Mouse (Mus musculus) kidney, embryonic 15.5 days (tissue): ENCODE results near the gene Tmem17. TPM values are rescaled to one million over a fixed set of nuclear protein-coding genes. Genes with fewer than 3 reads are reported as not detected.

Source experiments
- ATAC-seq: fragments of 200-750 bp; cut with Nextera tagmentation; replicated peaks from 2 replicates; pipeline ENCODE4 v1.8.0; 2017; ENCODE audit warnings: moderate TSS enrichment; ENCODE audit not compliant: low FRiP score
- H3K27ac ChIP-seq: fragments of 300-500 bp; sonication (generic); 2 replicates; pipeline ENCODE4 v1.5.1; 2015; ENCODE audit warnings: mild to moderate bottlenecking, inconsistent platforms
- H3K27me3 ChIP-seq: fragments of 300-500 bp; sonication (generic); 2 replicates; pipeline ENCODE4 v1.6.1; 2015; ENCODE audit warnings: inconsistent platforms
- H3K36me3 ChIP-seq: fragments of 300-500 bp; sonication (generic); 2 replicates; pipeline ENCODE4 v1.6.1; 2015; ENCODE audit warnings: inconsistent platforms
- H3K4me1 ChIP-seq: fragments of 300-500 bp; sonication (generic); 2 replicates; pipeline ENCODE4 v1.6.1; 2015; ENCODE audit warnings: inconsistent platforms
- H3K4me2 ChIP-seq: fragments of 300-500 bp; sonication (generic); 2 replicates; pipeline ENCODE4 v1.6.1; 2015; ENCODE audit warnings: moderate library complexity, mild to moderate bottlenecking, inconsistent platforms
- H3K4me3 ChIP-seq: fragments of 300-500 bp; sonication (generic); replicated peaks from 2 replicates; pipeline ENCODE4 v1.5.1; 2015; ENCODE audit warnings: mild to moderate bottlenecking, inconsistent platforms
- H3K9ac ChIP-seq: fragments of 300-500 bp; sonication (generic); 2 replicates; pipeline ENCODE4 v1.6.1; 2015; ENCODE audit warnings: mild to moderate bottlenecking, inconsistent platforms
- H3K9me3 ChIP-seq: fragments of 300-500 bp; sonication (generic); replicated peaks from 2 replicates; pipeline ENCODE4 v1.6.1; 2016; ENCODE audit warnings: inconsistent platforms
- WGBS: fragments of 180-500 bp; shearing (Covaris S2); methylation state at CpG from one replicate; pipeline ENCODE4 v1.1.7; 2015; ENCODE audit warnings: mixed read lengths; 5-methylcytosine and 5-hydroxymethylcytosine counted together
- polyA plus RNA-seq: library from polyadenylated mRNA; unstranded; fragments of >200 nt; fragmentation: Nextera tagmentation; extraction: Ambion mirVana; gene quantifications from 2 replicates; pipeline ENCODE4 v1.2.1, GENCODE M21; 2015

Gene Tmem17
- polyA plus RNA-seq, 1 experiment from 2014 or later = 15.8 TPM

- no peaks in the 10 kb centered on the region; the same call in 1 of the 2 replicates for H3K9me3 ChIP-seq
- 87% methylated on average over 6 of the region's 6 CpGs for WGBS
- ATAC-seq = no peak
Observed at GRCm38 (mm10) chr11:22518445-22518844, 6.6 kb downstream of the Tmem17 start.

GRCm38 (mm10) chr11:22520251-22520650, 8.4 kb downstream of the Tmem17 start:
- Histone ChIP-seq H3K36me3 (peaks cover 22% of the 10 kb centered on the region; the same call in 1 of the 2 replicates), H3K27ac (no peak overlapping the region), H3K4me2 (no peak overlapping the region), H3K9ac (no peak overlapping the region), H3K9me3 (no peaks in the 10 kb centered on the region; the same call in 1 of the 2 replicates), H3K27me3 (no peaks in the 10 kb centered on the region), H3K4me3 (no peak overlapping the region), H3K4me1 (no peaks in the 10 kb centered on the region)
- ATAC-seq = no peak
- WGBS = 94% methylated on average over 4 of the region's 4 CpGs

More at GRCm38 (mm10) chr11:22518445-22518844, 6.6 kb downstream of the Tmem17 start:
- Histone ChIP-seq H3K4me1 (no peaks in the 10 kb centered on the region), H3K27ac (no peak overlapping the region), H3K4me3 (no peak overlapping the region), H3K27me3 (no peaks in the 10 kb centered on the region), H3K4me2 (no peak overlapping the region), H3K36me3 (peaks cover 22% of the 10 kb centered on the region; the same call in 1 of the 2 replicates), H3K9ac (no peak overlapping the region)

GRCm38 (mm10) chr11:22524606-22525005, 12.7 kb downstream of the Tmem17 start:
- WGBS = 96% methylated on average over 1 of the region's 1 CpGs

GRCm38 (mm10) chr11:22540600-22540999, 28.7 kb downstream of the Tmem17 start:
- Histone ChIP-seq H3K9ac (no peak overlapping the region), H3K27ac (no peak overlapping the region), H3K27me3 (no peaks in the 10 kb centered on the region), H3K4me3 (no peak overlapping the region), H3K36me3 (no peaks in the 10 kb centered on the region), H3K9me3 (no peaks in the 10 kb centered on the region), H3K4me1 (no peaks in the 10 kb centered on the region), H3K4me2 (no peak overlapping the region)
- WGBS = 62% methylated on average over 1 of the region's 1 CpGs
- ATAC-seq = no peak

More at GRCm38 (mm10) chr11:22524606-22525005, 12.7 kb downstream of the Tmem17 start:
- no peak overlapping the region for H3K9ac ChIP-seq
- H3K4me2 ChIP-seq = no peak overlapping the region
- H3K4me1 ChIP-seq = no peaks in the 10 kb centered on the region
- peaks cover 5% of the 10 kb centered on the region; the same call in 1 of the 2 replicates for H3K36me3 ChIP-seq
- H3K27me3 ChIP-seq = no peaks in the 10 kb centered on the region
- no peaks in the 10 kb centered on the region; the same call in 1 of the 2 replicates for H3K9me3 ChIP-seq
- ATAC-seq = no peak
- no peak overlapping the region for H3K4me3 ChIP-seq
- H3K27ac ChIP-seq = no peak overlapping the region

GRCm38 (mm10) chr11:22560061-22560460, 48.2 kb downstream of the Tmem17 start:
- Histone ChIP-seq H3K9ac (no peak overlapping the region), H3K27ac (peak overlapping the region; percentile 32; the same call in 1 of the 2 replicates), H3K4me1 (peaks cover 16% of the 10 kb centered on the region), H3K4me2 (no peak overlapping the region), H3K4me3 (no peak overlapping the region), H3K9me3 (no peaks in the 10 kb centered on the region), H3K27me3 (no peaks in the 10 kb centered on the region), H3K36me3 (no peaks in the 10 kb centered on the region)
- 0 out of 2 replicates have a peak, but pooled peaks have one; percentile 43 for ATAC-seq
- 38% methylated on average over 1 of the region's 1 CpGs for WGBS

- WGBS = 36% methylated on average over 6 of the region's 6 CpGs
- H3K4me2 ChIP-seq = no peak overlapping the region
- H3K9me3 ChIP-seq = no peaks in the 10 kb centered on the region
- 0 out of 2 replicates have a peak, but pooled peaks have one; percentile 41 for ATAC-seq
- peaks cover 16% of the 10 kb centered on the region for H3K4me1 ChIP-seq
- H3K27me3 ChIP-seq = no peaks in the 10 kb centered on the region
- H3K4me3 ChIP-seq = no peak overlapping the region
- no peak overlapping the region for H3K9ac ChIP-seq
- no peaks in the 10 kb centered on the region for H3K36me3 ChIP-seq
- H3K27ac ChIP-seq = peak overlapping the region; percentile 32; the same call in 1 of the 2 replicates
Observed at GRCm38 (mm10) chr11:22560503-22561328, 48.8 kb downstream of the Tmem17 start.

- WGBS = 96% methylated on average over 4 of the region's 4 CpGs
- Histone ChIP-seq H3K9me3 (no peaks in the 10 kb centered on the region), H3K4me1 (peaks cover 16% of the 10 kb centered on the region), H3K9ac (no peak overlapping the region), H3K27ac (0 out of 2 replicates have a peak overlapping the region, but pooled peaks have one; percentile 32), H3K27me3 (no peaks in the 10 kb centered on the region), H3K36me3 (no peaks in the 10 kb centered on the region), H3K4me3 (no peak overlapping the region), H3K4me2 (no peak overlapping the region)
- no peak for ATAC-seq
Observed at GRCm38 (mm10) chr11:22561329-22561592, 49.4 kb downstream of the Tmem17 start.

GRCm38 (mm10) chr11:22563706-22564105, 51.8 kb downstream of the Tmem17 start:
- 43% methylated on average over 3 of the region's 3 CpGs for WGBS
- Histone ChIP-seq H3K9me3 (no peaks in the 10 kb centered on the region), H3K9ac (no peak overlapping the region), H3K4me1 (peaks cover 16% of the 10 kb centered on the region), H3K4me2 (no peak overlapping the region), H3K4me3 (no peak overlapping the region), H3K27ac (no peak overlapping the region), H3K27me3 (no peaks in the 10 kb centered on the region), H3K36me3 (no peaks in the 10 kb centered on the region)
- ATAC-seq = no peak

- Histone ChIP-seq H3K4me2 (no peak overlapping the region), H3K27me3 (no peaks in the 10 kb centered on the region), H3K4me3 (no peak overlapping the region), H3K36me3 (no peaks in the 10 kb centered on the region), H3K4me1 (peaks cover 16% of the 10 kb centered on the region), H3K27ac (no peak overlapping the region), H3K9me3 (no peaks in the 10 kb centered on the region), H3K9ac (no peak overlapping the region)
- 87% methylated on average over 3 of the region's 3 CpGs for WGBS
- ATAC-seq = no peak
Observed at GRCm38 (mm10) chr11:22564676-22565075, 52.8 kb downstream of the Tmem17 start.

Other genes with a start within 250 kb of the Tmem17 start
- gene Ehbp1, start 169.8 kb upstream of the Tmem17 start, polyA plus RNA-seq = 8.6 and 10.6 TPM in 2 replicates